Mouse (Mus musculus): ENCODE data around the gene Ranbp17. TPM values are rescaled to one million over a fixed set of nuclear protein-coding genes. Genes with fewer than 3 reads are reported as not detected.
A peak's percentile ranks its signal among the peaks of the same experiment; 100 is the strongest.

The Ranbp17 gene
- total and polyA plus RNA-seq, 2 experiments from 2014 or later = 5.8 to 9.1 TPM

DNA sequence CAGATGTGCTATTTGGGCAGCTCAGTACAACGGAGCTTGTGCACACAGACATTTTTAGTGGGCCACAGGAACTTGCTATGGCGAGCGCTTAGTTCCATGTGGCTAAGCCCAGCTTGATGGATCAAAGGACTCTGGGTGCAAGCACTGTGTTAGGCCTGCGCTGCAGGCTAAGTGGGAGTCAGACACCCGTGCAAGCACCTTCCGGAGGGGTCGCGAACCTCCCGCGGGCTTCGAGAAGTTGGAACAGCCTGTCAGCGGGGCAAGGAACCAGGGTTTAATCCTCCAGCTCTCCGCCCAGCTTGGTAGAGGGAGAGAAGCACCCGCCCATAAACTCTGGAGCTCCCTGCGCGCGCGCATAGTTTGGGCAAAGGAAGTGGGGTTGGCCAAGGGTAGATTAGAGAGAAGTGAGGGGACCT lies 332.8 kb downstream of the Ranbp17 start:
- Histone ChIP-seq H3K4me3 (ENCODE audit: low read depth, low read length) (no peak overlapping the region), H3K9ac (no peak overlapping the region), H3K27me3 (ENCODE audit: insufficient read depth, low read length) (peaks cover 19% of the 10 kb centered on the region), H3K4me2 (ENCODE audit: low read depth) (peak overlapping the region; percentile 31), H3K4me1 (ENCODE audit: insufficient read depth) (0 out of 2 replicates have a peak, but pooled peaks cover 4% of the 10 kb centered on the region), H3K9me3 (ENCODE audit: low read length) (no peaks in the 10 kb centered on the region), H3K27ac (ENCODE audit: low read depth, low read length) (no peak overlapping the region), H3K36me3 (ENCODE audit: insufficient read depth) (no peaks in the 10 kb centered on the region)
- DNase-seq (no peak), ATAC-seq (no peak)
- WGBS = 5% methylated on average over 18 of the region's 18 CpGs
- no peak for TF ChIP-seq CTCF (IDR thresholded peaks at IDR 0.05; ENCODE audit: low read depth)

- DNase-seq (no peak), ATAC-seq (no peak)
- TF ChIP-seq CTCF (IDR thresholded peaks at IDR 0.05; ENCODE audit: low read depth) = no peak
- Histone ChIP-seq H3K9me3 (ENCODE audit: low read length) (no peaks in the 10 kb centered on the region), H3K36me3 (ENCODE audit: insufficient read depth) (no peaks in the 10 kb centered on the region), H3K4me3 (ENCODE audit: low read depth, low read length) (no peak overlapping the region), H3K9ac (no peak overlapping the region), H3K4me1 (ENCODE audit: insufficient read depth) (0 out of 2 replicates have a peak, but pooled peaks cover 4% of the 10 kb centered on the region), H3K27ac (ENCODE audit: low read depth, low read length) (no peak overlapping the region), H3K4me2 (ENCODE audit: low read depth) (no peak overlapping the region), H3K27me3 (ENCODE audit: insufficient read depth, low read length) (peaks cover 21% of the 10 kb centered on the region)
- WGBS = 15% methylated on average over 1 of the region's 1 CpGs
Observed at GRCm38 (mm10) chr11:33179802-33180201, 333.7 kb downstream of the Ranbp17 start.

- Histone ChIP-seq H3K4me2 (ENCODE audit: low read depth) (no peak overlapping the region), H3K4me1 (ENCODE audit: insufficient read depth) (0 out of 2 replicates have a peak, but pooled peaks cover 4% of the 10 kb centered on the region), H3K4me3 (ENCODE audit: low read depth, low read length) (no peak overlapping the region), H3K27ac (ENCODE audit: low read depth, low read length) (no peak overlapping the region), H3K36me3 (ENCODE audit: insufficient read depth) (no peaks in the 10 kb centered on the region), H3K27me3 (ENCODE audit: insufficient read depth, low read length) (peaks cover 21% of the 10 kb centered on the region), H3K9ac (no peak overlapping the region), H3K9me3 (ENCODE audit: low read length) (no peaks in the 10 kb centered on the region)
- peak; percentile 82 for DNase-seq
- 35% methylated on average over 20 of the region's 20 CpGs for WGBS
- peak; percentile 92 for TF ChIP-seq CTCF (IDR thresholded peaks at IDR 0.05; ENCODE audit: low read depth)
- ATAC-seq = peak; percentile 85
Observed at GRCm38 (mm10) chr11:33176525-33177245, 336.9 kb downstream of the Ranbp17 start.

DNA sequence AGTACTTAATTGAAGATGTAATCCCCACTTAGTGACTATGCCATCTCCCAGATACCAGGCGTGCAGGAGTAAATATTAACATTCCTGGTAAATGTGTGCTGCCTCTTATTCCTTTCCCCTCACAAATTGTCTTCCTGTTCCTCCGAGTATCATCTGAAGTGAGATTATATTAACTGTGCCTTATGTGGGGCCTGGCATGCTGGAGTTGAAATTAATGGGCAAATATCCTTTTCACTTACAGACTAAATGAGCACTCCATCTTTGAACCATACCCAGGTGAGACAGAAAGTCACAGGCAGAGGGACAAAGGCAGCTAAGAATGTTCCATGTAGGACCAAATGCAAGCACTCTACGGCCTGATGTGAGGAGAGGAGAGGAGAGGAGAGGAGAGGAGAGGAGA lies 337.8 kb downstream of the Ranbp17 start:
- ATAC-seq = no peak
- Histone ChIP-seq H3K4me1 (ENCODE audit: insufficient read depth) (0 out of 2 replicates have a peak, but pooled peaks cover 4% of the 10 kb centered on the region), H3K9ac (no peak overlapping the region), H3K27ac (ENCODE audit: low read depth, low read length) (no peak overlapping the region), H3K4me2 (ENCODE audit: low read depth) (no peak overlapping the region), H3K4me3 (ENCODE audit: low read depth, low read length) (no peak overlapping the region), H3K9me3 (ENCODE audit: low read length) (no peaks in the 10 kb centered on the region), H3K27me3 (ENCODE audit: insufficient read depth, low read length) (peaks cover 13% of the 10 kb centered on the region; the same call in 1 of the 2 replicates), H3K36me3 (ENCODE audit: insufficient read depth) (no peaks in the 10 kb centered on the region)
- 74% methylated on average over 2 of the region's 3 CpGs for WGBS
- no peak for TF ChIP-seq CTCF (IDR thresholded peaks at IDR 0.05; ENCODE audit: low read depth)
- no peak for DNase-seq

DNA sequence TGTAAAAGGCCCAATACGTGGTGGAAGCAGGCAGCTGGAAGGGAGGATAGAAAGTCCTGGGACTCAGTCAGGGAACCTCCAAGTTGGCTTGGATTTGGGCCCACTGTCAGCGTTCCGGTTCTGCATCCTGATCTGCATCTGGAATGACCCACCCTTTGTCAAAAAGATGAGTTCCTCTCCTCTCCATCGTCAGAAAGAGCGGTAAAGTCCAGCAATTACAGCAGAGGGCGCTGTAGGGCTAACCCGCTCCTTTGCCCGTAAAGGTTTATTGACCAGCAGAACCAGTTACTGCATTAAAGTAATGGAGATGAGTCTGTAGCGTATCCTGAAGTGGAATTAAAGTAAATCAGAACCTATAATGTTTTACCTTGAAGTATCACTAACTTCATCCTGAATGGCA lies 343.1 kb downstream of the Ranbp17 start:
- Histone ChIP-seq H3K9me3 (ENCODE audit: low read length) (no peaks in the 10 kb centered on the region), H3K4me3 (ENCODE audit: low read depth, low read length) (no peak overlapping the region), H3K9ac (no peak overlapping the region), H3K27ac (ENCODE audit: low read depth, low read length) (no peak overlapping the region), H3K4me2 (ENCODE audit: low read depth) (no peak overlapping the region), H3K27me3 (ENCODE audit: insufficient read depth, low read length) (no peaks in the 10 kb centered on the region; the same call in 1 of the 2 replicates), H3K4me1 (ENCODE audit: insufficient read depth) (no peaks in the 10 kb centered on the region), H3K36me3 (ENCODE audit: insufficient read depth) (no peaks in the 10 kb centered on the region)
- ATAC-seq (no peak), DNase-seq (peak; percentile 44)
- TF ChIP-seq CTCF (IDR thresholded peaks at IDR 0.05; ENCODE audit: low read depth) = peak; percentile 68
- 12% methylated on average over 9 of the region's 9 CpGs for WGBS

DNA sequence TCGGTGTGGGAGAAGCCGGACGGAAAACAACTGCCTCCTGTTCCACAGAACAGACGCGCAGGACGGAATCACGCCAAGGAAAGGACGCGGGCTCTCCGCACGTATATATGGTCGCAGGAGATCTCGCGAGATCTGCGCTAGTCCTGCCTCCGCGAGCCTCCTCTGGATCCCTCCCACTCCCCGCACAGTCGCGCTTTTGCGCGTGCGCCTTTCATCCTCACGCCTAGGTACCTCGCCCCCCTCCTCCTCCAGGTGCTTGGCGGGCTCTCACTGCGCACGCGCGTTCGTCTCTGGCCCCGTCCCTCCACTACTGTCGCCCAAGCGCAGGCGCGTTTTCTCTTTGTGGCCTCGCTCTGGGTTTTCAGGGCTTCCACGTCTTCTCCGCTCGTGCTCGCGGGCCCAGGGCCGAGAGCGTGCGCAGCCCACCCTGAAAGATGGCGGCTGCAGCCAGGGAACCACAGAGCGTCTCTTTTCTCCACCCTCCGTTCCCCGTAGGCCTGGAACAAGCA lies 350.5 kb downstream of the Ranbp17 start, which contains the start of gene Npm1:
Gene Npm1 (minus strand): TSS at position 209 of the 509 bp plus-strand sequence.
- Histone ChIP-seq H3K4me1 (ENCODE audit: insufficient read depth) (peaks cover 15% of the 10 kb centered on the region; the same call in 1 of the 2 replicates), H3K4me3 (ENCODE audit: low read depth, low read length) (peak within 1 kb of the TSS; percentile 87), H3K27ac (ENCODE audit: low read depth, low read length) (peak within 1 kb of the TSS; percentile 99), H3K4me2 (ENCODE audit: low read depth) (peak within 1 kb of the TSS; percentile 65), H3K27me3 (ENCODE audit: insufficient read depth, low read length) (no peaks in the 10 kb centered on the region), H3K9ac (peak within 1 kb of the TSS; percentile 93), H3K36me3 (ENCODE audit: insufficient read depth) (peaks cover 24% of the 10 kb centered on the region), H3K9me3 (ENCODE audit: low read length) (no peaks in the 10 kb centered on the region)
- ATAC-seq (peak; percentile 96), DNase-seq (peak; percentile 100)
- TF ChIP-seq CTCF (IDR thresholded peaks at IDR 0.05; ENCODE audit: low read depth) = no peak
- 3% methylated on average over 49 of the region's 49 CpGs for WGBS
